ENCODE assay signal across 22 mouse cellular contexts in the genomic region with DNA sequence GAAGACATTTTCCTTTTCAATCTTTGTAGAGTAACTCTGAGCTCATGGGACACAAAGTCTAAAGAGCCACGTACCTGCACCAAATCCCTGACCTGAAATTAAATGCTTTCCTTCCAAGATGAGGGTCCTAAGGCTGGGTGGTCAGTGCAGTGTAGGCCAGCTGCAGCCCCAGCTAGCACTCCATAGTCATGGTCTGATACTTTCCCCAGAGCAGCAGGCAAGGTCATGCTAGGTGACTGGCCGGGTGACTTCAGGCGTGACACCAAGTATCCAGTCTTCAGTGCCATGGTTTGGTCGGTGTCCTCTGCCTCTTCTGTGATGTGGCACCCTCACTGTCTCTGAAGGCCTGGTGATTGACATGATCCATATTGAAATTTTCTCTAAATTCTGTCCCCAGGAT. TPM values are rescaled to one million over a fixed set of nuclear protein-coding genes. Genes with fewer than 3 reads are reported as not detected.
A peak's percentile ranks its signal among the peaks of the same experiment; 100 is the strongest.
DNase-seq lines count a peak whose midpoint lies in the region; ATAC-seq and TF ChIP-seq lines count a peak whose summit lies in the region.
"Had no signal": no experiment of that assay in that cellular context is flagged by ENCODE, and none has a peak within 500 bp of the region (broad histone marks: within the 10 kb centered on the region; RNA-seq: fewer than 3 reads in every experiment).

No protein-coding gene starts in this region.

- no peak overlapping the region for H3K9ac ChIP-seq in kidney, embryonic 14.5 days (ENCODE audit: low read depth, low read length)
- H3K9ac ChIP-seq in kidney, embryonic 15.5 days: no peak overlapping the region
- H3K9ac ChIP-seq in kidney, postnatal 0 days (ENCODE audit: low read depth, low read length): no peak overlapping the region

- ATAC-seq in kidney, embryonic 14.5 days (ENCODE audit: low FRiP score, low TSS enrichment): 0 out of 2 replicates have a peak, but pooled peaks have one; percentile 55
- ATAC-seq in kidney, embryonic 15.5 days (replicated peaks; ENCODE audit: low FRiP score): peak; percentile 71
- ATAC-seq in kidney, postnatal 0 days (replicated peaks; ENCODE audit: low FRiP score, low read depth): peak; percentile 65; the same call in 1 of the 2 replicates
- ATAC-seq: activated CD4-positive, CD25-positive, alpha-beta regulatory T cell, adult 4 months; CD4-positive, CD25-positive, alpha-beta regulatory T cell, adult 4 months; Patski had no signal

- no peaks in the 10 kb centered on the region for H3K36me3 ChIP-seq in kidney, embryonic 14.5 days (ENCODE audit: control insufficient read depth, insufficient read depth, low read length)
- no peaks in the 10 kb centered on the region for H3K36me3 ChIP-seq in kidney, embryonic 15.5 days
- H3K36me3 ChIP-seq in kidney, postnatal 0 days (ENCODE audit: insufficient read depth, low read length): no peaks in the 10 kb centered on the region
- H3K36me3 ChIP-seq: G1E had no signal

- H3K4me2 ChIP-seq in kidney, embryonic 14.5 days (replicated peaks; ENCODE audit: low read depth, low read length): no peak overlapping the region
- H3K4me2 ChIP-seq in kidney, embryonic 15.5 days: no peak overlapping the region
- H3K4me2 ChIP-seq in kidney, postnatal 0 days (ENCODE audit: low read length): no peak overlapping the region

- TF ChIP-seq CTCF in kidney, postnatal 0 days (IDR thresholded peaks at IDR 0.05; ENCODE audit: low read depth): no peak

- H3K27ac ChIP-seq in kidney, embryonic 14.5 days (ENCODE audit: low read depth, low read length): no peak overlapping the region
- no peak overlapping the region for H3K27ac ChIP-seq in kidney, embryonic 15.5 days
- H3K27ac ChIP-seq in kidney, postnatal 0 days: no peak overlapping the region

- no peaks in the 10 kb centered on the region for H3K9me3 ChIP-seq in kidney, embryonic 14.5 days (ENCODE audit: control insufficient read depth, low read length)
- H3K9me3 ChIP-seq in kidney, embryonic 15.5 days (replicated peaks): no peaks in the 10 kb centered on the region
- H3K9me3 ChIP-seq in kidney, postnatal 0 days (replicated peaks; ENCODE audit: low read length): no peaks in the 10 kb centered on the region
- H3K9me3 ChIP-seq: G1E had no signal

- H3K27me3 ChIP-seq in kidney, embryonic 14.5 days (ENCODE audit: control insufficient read depth, insufficient read depth, low read length): no peaks in the 10 kb centered on the region
- no peaks in the 10 kb centered on the region for H3K27me3 ChIP-seq in kidney, embryonic 15.5 days
- no peaks in the 10 kb centered on the region for H3K27me3 ChIP-seq in kidney, postnatal 0 days (ENCODE audit: insufficient read depth, low read length)
- H3K27me3 ChIP-seq: CH12.LX, Patski had no signal

- 47% methylated on average over 4 of the region's 4 CpGs for whole genome bisulfite sequencing in kidney, embryonic 14.5 days
- 58% methylated on average over 4 of the region's 4 CpGs for WGBS in kidney, embryonic 15.5 days
- WGBS in kidney, postnatal 0 days: 50% methylated on average over 4 of the region's 4 CpGs

- H3K4me3 ChIP-seq in kidney, embryonic 14.5 days (ENCODE audit: low read length): no peak overlapping the region
- no peak overlapping the region for H3K4me3 ChIP-seq in kidney, embryonic 15.5 days (replicated peaks)
- no peak overlapping the region for H3K4me3 ChIP-seq in kidney, postnatal 0 days (replicated peaks; ENCODE audit: low read depth, low read length)

- H3K4me1 ChIP-seq in kidney, embryonic 14.5 days (ENCODE audit: control insufficient read depth, insufficient read depth, low read length): no peaks in the 10 kb centered on the region
- H3K4me1 ChIP-seq in kidney, embryonic 15.5 days: peaks cover 4% of the 10 kb centered on the region; the same call in 1 of the 2 replicates
- H3K4me1 ChIP-seq in kidney, postnatal 0 days (replicated peaks; ENCODE audit: insufficient read depth, low read length): no peaks in the 10 kb centered on the region

- DNase-seq in kidney, adult 9 months: no peak
- no peak for DNase-seq in kidney, adult 8-10 months
- no peak for DNase-seq in kidney, postnatal 0 days (ENCODE audit: low spot score)
- no peak for DNase-seq in kidney, postnatal 14 days
- DNase-seq: adrenal gland, adult 2 months; adrenal gland, adult 8-10 months; adrenal gland, postnatal 10 days; adrenal gland, postnatal 14 days; adrenal gland, postnatal 25 days; adrenal gland, postnatal 36 days; B cell, adult 2 months; cerebellum, adult 11 months; cerebellum, adult 11-12 months; cerebellum, adult 18-20 months had no signal

RNA-seq across cellular contexts. Expression of a gene that starts 11.4 kb away (rescaled TPM):
- 0.51 and 0.53 TPM in 2 replicates for polyA plus RNA-seq in kidney, embryonic 14.5 days (2014; fragmentation: Nextera tagmentation; extraction: Ambion mirVana)
- polyA plus RNA-seq in kidney, embryonic 15.5 days (2015; fragmentation: Nextera tagmentation; extraction: Ambion mirVana): 0.43 and 0.53 TPM in 2 replicates
- polyA plus RNA-seq in kidney, postnatal 0 days (2015; fragmentation: Nextera tagmentation; extraction: Ambion mirVana): 0.93 and 0.96 TPM in 2 replicates
- polyA plus RNA-seq: activated CD4-positive, CD25-positive, alpha-beta regulatory T cell, adult 4 months; CD4-positive, CD25-positive, alpha-beta regulatory T cell, adult 4 months had no signal

RNA-seq across cellular contexts. Expression of a gene that starts 14.3 kb away (rescaled TPM):
- not detected in 2 replicates for polyA plus RNA-seq in kidney, embryonic 14.5 days (2014; fragmentation: Nextera tagmentation; extraction: Ambion mirVana)
- 0.72 and 1.2 TPM in 2 replicates for polyA plus RNA-seq in kidney, embryonic 15.5 days (2015; fragmentation: Nextera tagmentation; extraction: Ambion mirVana)
- 0.61 and 0.70 TPM in 2 replicates for polyA plus RNA-seq in kidney, postnatal 0 days (2015; fragmentation: Nextera tagmentation; extraction: Ambion mirVana)
- polyA plus RNA-seq: C2C12, G1E, Patski had no signal
